Comparison of ENCODE assay signal across 12 mouse cellular contexts in genomic region chr13:42093268-42094042, GRCm38 (mm10). TPM values are rescaled to one million over a fixed set of nuclear protein-coding genes. Genes with fewer than 3 reads are reported as not detected.
DNase-seq lines count a peak whose midpoint lies in the region; ATAC-seq and TF ChIP-seq lines count a peak whose summit lies in the region.
"Had no signal": no experiment of that assay in that cellular context is flagged by ENCODE, and none has a peak within 500 bp of the region (broad histone marks: within the 10 kb centered on the region; RNA-seq: fewer than 3 reads in every experiment).

No protein-coding gene starts in this region.

- WGBS in hindbrain, embryonic 10.5 days, result 74% methylated on average over 12 of the region's 12 CpGs
- WGBS in hindbrain, embryonic 11.5 days, result 74% methylated on average over 12 of the region's 12 CpGs
- 40% methylated on average over 12 of the region's 12 CpGs for WGBS in liver, embryonic 11.5 days
- WGBS in thymus, adult 2 months, result 14% methylated on average over 12 of the region's 12 CpGs

- TF ChIP-seq POLR2A in thymus, adult 2 months (IDR thresholded peaks at IDR 0.05; ENCODE audit: control insufficient read depth, extremely low read depth, insufficient read depth, low read length, poor library complexity), result no peak

- no peaks in the 10 kb centered on the region for H3K27me3 ChIP-seq in hindbrain, embryonic 10.5 days (ENCODE audit: insufficient read depth, poor library complexity, severe bottlenecking)
- H3K27me3 ChIP-seq in hindbrain, embryonic 11.5 days (ENCODE audit: control insufficient read depth, insufficient read depth, low read length), result no peaks in the 10 kb centered on the region
- H3K27me3 ChIP-seq in liver, embryonic 11.5 days (replicated peaks; ENCODE audit: control insufficient read depth, insufficient read depth, low read length), result no peaks in the 10 kb centered on the region
- no peaks in the 10 kb centered on the region for H3K27me3 ChIP-seq in thymus, adult 2 months (ENCODE audit: control insufficient read depth, insufficient read depth, low read length)
- H3K27me3 ChIP-seq: embryonic facial prominence, embryonic 12.5 days; lung, embryonic 15.5 days had no signal

- TF ChIP-seq CTCF in thymus, adult 2 months (IDR thresholded peaks at IDR 0.05; ENCODE audit: borderline replicate concordance, control insufficient read depth, extremely low read depth, insufficient read depth, low read length, poor library complexity), result no peak

- H3K9ac ChIP-seq in hindbrain, embryonic 11.5 days (ENCODE audit: low read depth, low read length), result no peak overlapping the region
- H3K9ac ChIP-seq in liver, embryonic 11.5 days (ENCODE audit: low read depth, low read length), result 0 out of 2 replicates have a peak overlapping the region, but pooled peaks have one; percentile 13
- H3K9ac ChIP-seq: embryonic facial prominence, embryonic 12.5 days; lung, embryonic 15.5 days had no signal

- no peak overlapping the region for H3K4me2 ChIP-seq in hindbrain, embryonic 11.5 days (replicated peaks; ENCODE audit: low read depth, low read length)
- H3K4me2 ChIP-seq in liver, embryonic 11.5 days, result peak overlapping the region; percentile 32; the same call in 1 of the 2 replicates
- H3K4me2 ChIP-seq: embryonic facial prominence, embryonic 12.5 days; lung, embryonic 15.5 days had no signal

- peaks cover 31% of the 10 kb centered on the region for H3K4me1 ChIP-seq in hindbrain, embryonic 10.5 days (replicated peaks)
- no peaks in the 10 kb centered on the region for H3K4me1 ChIP-seq in hindbrain, embryonic 11.5 days (replicated peaks; ENCODE audit: control insufficient read depth, insufficient read depth, low read length)
- peaks cover 15% of the 10 kb centered on the region for H3K4me1 ChIP-seq in liver, embryonic 11.5 days (replicated peaks; ENCODE audit: control insufficient read depth, insufficient read depth, low read length)
- H3K4me1 ChIP-seq in thymus, adult 2 months (replicated peaks; ENCODE audit: control insufficient read depth, insufficient read depth, low read length), result peaks cover 34% of the 10 kb centered on the region

- no peak overlapping the region for H3K4me3 ChIP-seq in hindbrain, embryonic 10.5 days
- no peak overlapping the region for H3K4me3 ChIP-seq in hindbrain, embryonic 11.5 days (ENCODE audit: low read depth, low read length)
- no peak overlapping the region for H3K4me3 ChIP-seq in liver, embryonic 11.5 days (ENCODE audit: low read depth, low read length)
- no peak overlapping the region for H3K4me3 ChIP-seq in thymus, adult 2 months (ENCODE audit: control insufficient read depth, insufficient read depth, low read length)
- H3K4me3 ChIP-seq: embryonic facial prominence, embryonic 12.5 days; lung, embryonic 15.5 days had no signal

- DNase-seq in hindbrain, embryonic 10.5 days (ENCODE audit: low spot score), result no peak
- no peak for DNase-seq in hindbrain, embryonic 11.5 days (ENCODE audit: low spot score)
- DNase-seq in MEL-GATA-1-ER (ENCODE audit: extremely low read depth, low read depth), result peak; percentile 92
- DNase-seq in liver, embryonic 11.5 days (ENCODE audit: low spot score), result peak; percentile 67
- DNase-seq in thymus, adult 2 months, result peak; percentile 66
- DNase-seq in layer of hippocampus, adult 11-12 months (ENCODE audit: low spot score), result no peak
- DNase-seq in retina, embryonic 14.5 days (ENCODE audit: low spot score), result no peak
- DNase-seq in gastrocnemius, postnatal 10 days, result no peak
- DNase-seq: cerebellum, adult 18-20 months; kidney, adult 8-10 months had no signal

- no peak for ATAC-seq in hindbrain, embryonic 11.5 days (ENCODE audit: low FRiP score)
- peak; percentile 91 for ATAC-seq in liver, embryonic 11.5 days (replicated peaks; ENCODE audit: low FRiP score)

- H3K36me3 ChIP-seq in hindbrain, embryonic 10.5 days, result peaks cover 19% of the 10 kb centered on the region
- H3K36me3 ChIP-seq in hindbrain, embryonic 11.5 days (ENCODE audit: control insufficient read depth, insufficient read depth, low read length), result no peaks in the 10 kb centered on the region
- no peaks in the 10 kb centered on the region for H3K36me3 ChIP-seq in liver, embryonic 11.5 days (ENCODE audit: control insufficient read depth, insufficient read depth, low read length)
- no peaks in the 10 kb centered on the region for H3K36me3 ChIP-seq in thymus, adult 2 months (ENCODE audit: control insufficient read depth, insufficient read depth, low read length)
- H3K36me3 ChIP-seq: lung, embryonic 15.5 days had no signal

- H3K9me3 ChIP-seq in hindbrain, embryonic 10.5 days, result peaks cover 6% of the 10 kb centered on the region
- no peaks in the 10 kb centered on the region for H3K9me3 ChIP-seq in hindbrain, embryonic 11.5 days (ENCODE audit: control insufficient read depth, low read length)
- H3K9me3 ChIP-seq in liver, embryonic 11.5 days (ENCODE audit: control insufficient read depth, low read length), result no peaks in the 10 kb centered on the region
- H3K9me3 ChIP-seq: lung, embryonic 15.5 days had no signal

- 0 out of 2 replicates have a peak overlapping the region, but pooled peaks have one; percentile 8 for H3K27ac ChIP-seq in hindbrain, embryonic 10.5 days
- H3K27ac ChIP-seq in hindbrain, embryonic 11.5 days (ENCODE audit: low read depth, low read length), result no peak overlapping the region
- peak overlapping the region; percentile 80 for H3K27ac ChIP-seq in liver, embryonic 11.5 days (ENCODE audit: low read depth, low read length)
- peak overlapping the region; percentile 60 for H3K27ac ChIP-seq in thymus, adult 2 months (ENCODE audit: control insufficient read depth, insufficient read depth, low read length)
- H3K27ac ChIP-seq: embryonic facial prominence, embryonic 12.5 days; lung, embryonic 15.5 days had no signal

RNA-seq across cellular contexts. Expression of gene Hivep1, which starts 41.6 kb away (rescaled TPM):
- polyA plus RNA-seq in hindbrain, embryonic 10.5 days (2016; fragmentation: Nextera tagmentation; extraction: Ambion mirVana), result 8.6 and 8.8 TPM in 2 replicates
- polyA plus RNA-seq in hindbrain, embryonic 11.5 days (2014; fragmentation: Nextera tagmentation; extraction: Ambion mirVana), result 13.4 and 18.4 TPM in 2 replicates
- polyA plus RNA-seq in liver, embryonic 11.5 days (2014; fragmentation: Nextera tagmentation; extraction: Ambion mirVana), result 4.7 and 6.7 TPM in 2 replicates
- 34.9 and 47.5 TPM in 2 replicates for polyA plus RNA-seq in thymus, adult 2 months (2012; rRNA removed)
- 10 to 100 TPM; 13.7 to 22.9 TPM for total RNA-seq in gastrocnemius, postnatal 10 days (2021)

Comparison
In these comparisons a context has a peak if more than half of its experiments do, and no peak if none do; other contexts are left out.
1. DNase-seq: peak in MEL-GATA-1-ER (single experiment), liver, embryonic 11.5 days (single experiment) and thymus, adult 2 months (single experiment); none in hindbrain, embryonic 10.5 days (single experiment), hindbrain, embryonic 11.5 days (single experiment), layer of hippocampus, adult 11-12 months (single experiment), retina, embryonic 14.5 days (single experiment) and gastrocnemius, postnatal 10 days (single experiment).